Mouse (Mus musculus) embryonic fibroblast, embryonic 13.5 days (primary cell): ENCODE measurements around the gene BC051019. TPM values are rescaled to one million over a fixed set of nuclear protein-coding genes. Genes with fewer than 3 reads are reported as not detected.
A peak's percentile ranks its signal among the peaks of the same experiment; 100 is the strongest.

Experiments used
- H3K27ac ChIP-seq: 2 replicates; pipeline ENCODE4 v1.5.1; 2012; ENCODE audit warnings: low read length, control low read depth, inconsistent platforms; ENCODE audit not compliant: insufficient read depth
- H3K4me1 ChIP-seq: 2 replicates; pipeline ENCODE4 v1.6.1; 2011; ENCODE audit warnings: low read length; ENCODE audit not compliant: control insufficient read depth, insufficient read depth
- H3K4me3 ChIP-seq: 2 replicates; pipeline ENCODE4 v1.5.1; 2011; ENCODE audit warnings: mild to moderate bottlenecking, control low read depth, low read length; ENCODE audit not compliant: insufficient read depth
- CTCF ChIP-seq: IDR thresholded peaks from 2 replicates; pipeline ENCODE4 v1.5.1; 2011; ENCODE audit warnings: mild to moderate bottlenecking, control low read depth, low read length, moderate library complexity, borderline replicate concordance; ENCODE audit not compliant: insufficient read depth
- POLR2A ChIP-seq: IDR thresholded peaks from 2 replicates; pipeline ENCODE4 v1.6.1; 2011; ENCODE audit warnings: low read depth, mild to moderate bottlenecking, control low read depth, low read length, moderate library complexity
- polyA plus RNA-seq: library from polyadenylated mRNA; stranded (reverse); fragments of >200 nt; gene quantifications from 2 replicates; pipeline ENCODE4 v1.2.4, GENCODE M21; 2011; ENCODE audit warnings: low read depth; ENCODE audit not compliant: missing spikeins, insufficient read length

Gene BC051019
- polyA plus RNA-seq, 1 experiment, result not detected

DNA sequence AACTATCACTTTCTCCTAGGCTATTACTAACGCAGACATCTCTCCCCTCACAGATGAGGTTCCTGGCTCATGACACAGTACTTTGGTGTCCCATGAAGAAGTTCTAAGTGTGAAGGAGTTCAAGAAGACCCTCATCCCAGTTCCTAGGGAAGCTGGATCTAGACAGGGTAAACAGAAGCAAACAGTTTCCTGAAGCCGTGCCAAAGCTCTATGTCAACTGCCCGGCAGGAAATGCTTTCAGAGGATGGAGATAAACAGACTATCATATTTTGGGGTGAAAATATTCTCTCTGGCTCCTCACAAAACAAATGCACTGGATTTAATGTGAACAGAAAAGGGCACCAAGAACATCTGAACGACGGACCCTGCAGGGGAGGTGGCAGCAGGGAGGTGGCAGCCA is 32.7 kb downstream of the BC051019 start:
- Histone ChIP-seq H3K4me3 (no peak overlapping the region), H3K4me1 (peaks cover 1% of the 10 kb centered on the region; the same call in 1 of the 2 replicates), H3K27ac (no peak overlapping the region)
- TF ChIP-seq CTCF (no peak), POLR2A (no peak)

DNA sequence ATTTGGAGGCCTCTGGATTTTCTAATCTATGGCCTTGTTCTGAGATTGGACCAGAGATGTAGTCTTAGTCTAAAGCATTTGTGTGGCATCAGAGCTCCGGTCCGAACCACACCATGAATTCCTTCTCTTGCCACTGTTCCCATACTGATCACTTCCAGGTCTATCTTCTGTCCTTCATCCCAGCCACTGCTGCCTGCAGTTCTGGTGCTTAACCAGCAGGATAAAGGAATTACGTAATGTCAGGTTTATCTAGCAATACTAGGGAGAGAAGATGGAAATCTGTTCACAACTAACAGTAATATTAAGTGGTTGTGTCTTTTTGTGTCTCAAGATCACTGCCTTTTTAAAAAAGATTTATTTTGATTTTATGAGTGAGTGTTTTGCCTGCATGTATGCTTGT is 33.5 kb downstream of the BC051019 start:
- TF ChIP-seq POLR2A, result no peak
- no peak for TF ChIP-seq CTCF
- Histone ChIP-seq H3K4me1 (peaks cover 2% of the 10 kb centered on the region; the same call in 1 of the 2 replicates), H3K27ac (no peak overlapping the region), H3K4me3 (no peak overlapping the region)

DNA sequence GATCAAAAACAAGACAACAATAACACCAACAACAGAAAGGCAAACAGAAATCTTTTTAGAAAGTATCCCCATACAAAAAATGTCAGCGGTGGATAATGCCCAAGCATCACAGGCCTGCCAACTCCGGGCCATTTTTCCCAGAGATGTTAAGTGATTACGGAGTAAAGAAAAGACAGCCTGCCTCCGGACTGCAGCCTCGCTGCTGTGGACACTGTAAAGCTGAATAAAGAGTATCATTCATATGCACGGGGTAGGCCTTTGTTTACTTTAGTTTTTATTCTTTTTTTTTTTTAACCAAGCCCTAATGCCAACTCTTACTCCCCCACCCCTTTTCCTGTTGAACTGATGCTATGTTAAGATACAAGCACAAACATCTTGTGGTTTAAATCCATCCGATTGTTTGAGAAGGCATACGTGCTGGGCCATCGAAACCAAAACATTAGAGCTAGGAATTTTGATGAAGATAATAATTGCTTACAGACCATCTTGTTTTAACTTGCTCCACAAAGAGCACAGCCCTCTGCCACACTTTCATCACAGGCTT is 37.0 kb downstream of the BC051019 start:
- Histone ChIP-seq H3K27ac (no peak overlapping the region), H3K4me1 (peaks cover 2% of the 10 kb centered on the region; the same call in 1 of the 2 replicates), H3K4me3 (no peak overlapping the region)
- TF ChIP-seq CTCF (no peak), POLR2A (no peak)

DNA sequence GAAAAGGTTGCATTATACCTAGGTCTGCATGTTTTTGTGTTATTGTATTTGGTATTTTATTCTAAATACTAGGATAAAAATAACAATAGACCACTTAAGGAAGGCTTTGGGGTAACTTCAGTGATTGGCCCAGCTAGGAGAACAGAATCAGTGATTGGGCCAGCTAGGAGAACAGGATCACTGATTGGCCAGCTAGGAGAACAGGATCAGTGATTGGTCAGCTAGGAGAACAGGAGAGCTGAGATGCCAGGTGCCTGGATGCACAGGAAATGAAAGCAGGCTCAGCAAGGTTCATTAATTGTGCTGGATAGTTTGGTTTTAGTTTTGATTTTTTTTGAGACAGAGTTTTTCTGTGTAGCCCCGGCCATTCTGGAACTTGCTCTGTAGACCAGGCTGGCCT is 42.8 kb downstream of the BC051019 start:
- Histone ChIP-seq H3K4me3 (no peak overlapping the region), H3K4me1 (0 out of 2 replicates have a peak, but pooled peaks cover 4% of the 10 kb centered on the region), H3K27ac (no peak overlapping the region)
- no peak for TF ChIP-seq CTCF
- no peak for TF ChIP-seq POLR2A

DNA sequence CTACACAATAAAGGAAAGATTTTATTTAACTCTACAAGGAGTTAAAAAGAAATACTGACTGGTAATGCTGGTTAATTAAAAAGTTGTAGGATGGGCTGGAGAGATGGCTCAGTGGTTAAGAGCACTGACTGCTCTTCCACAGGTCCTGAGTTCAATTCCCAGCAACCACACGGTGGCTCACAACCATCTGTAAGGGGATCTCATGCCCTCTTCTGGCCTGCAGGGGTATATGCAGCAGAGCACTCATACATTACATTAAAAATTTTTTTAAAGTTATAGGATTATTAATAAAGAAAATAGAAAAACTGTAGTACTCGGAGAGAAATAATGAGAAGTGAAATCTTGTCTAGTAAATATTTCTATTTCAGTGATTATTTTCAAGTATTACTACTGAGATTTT is 43.4 kb downstream of the BC051019 start:
- H3K4me3 ChIP-seq, result no peak overlapping the region
- H3K4me1 ChIP-seq, result 0 out of 2 replicates have a peak, but pooled peaks cover 3% of the 10 kb centered on the region
- TF ChIP-seq POLR2A (no peak), CTCF (no peak)
- H3K27ac ChIP-seq, result no peak overlapping the region

DNA sequence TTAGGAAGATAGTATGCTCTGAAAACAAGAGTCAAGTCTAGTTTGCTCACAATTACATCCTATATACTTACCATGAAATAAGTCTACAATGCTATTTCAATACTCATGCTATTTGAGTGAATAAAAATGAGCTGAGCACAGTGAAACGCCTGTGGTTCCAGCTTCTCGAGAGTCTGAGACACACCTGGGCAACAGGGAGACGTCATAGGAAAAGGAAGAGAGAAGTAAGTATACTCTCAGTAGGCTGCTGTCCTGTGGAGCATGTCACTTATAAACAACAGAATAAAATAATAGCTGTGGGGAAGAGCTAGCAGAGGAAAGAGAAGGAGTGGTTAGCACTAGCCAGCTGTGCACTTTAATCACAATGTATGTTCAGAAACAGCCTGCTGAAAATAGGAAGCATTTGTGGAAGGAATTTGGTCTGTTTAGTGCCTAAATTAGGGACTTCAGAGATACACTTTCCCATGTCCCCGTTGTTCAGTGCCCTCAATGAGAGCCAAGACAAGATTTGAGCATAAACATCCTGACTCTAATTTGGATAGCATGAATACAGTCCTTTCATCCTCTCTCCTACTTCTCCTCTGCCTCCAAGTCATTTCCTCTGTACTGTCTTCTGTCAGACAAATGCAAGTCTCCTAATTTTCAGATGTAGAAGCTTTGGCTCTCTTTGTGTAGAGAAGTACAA is 48.6 kb downstream of the BC051019 start:
- Histone ChIP-seq H3K4me3 (no peak overlapping the region), H3K27ac (no peak overlapping the region), H3K4me1 (peaks cover 9% of the 10 kb centered on the region)
- TF ChIP-seq CTCF (no peak), POLR2A (no peak)

DNA sequence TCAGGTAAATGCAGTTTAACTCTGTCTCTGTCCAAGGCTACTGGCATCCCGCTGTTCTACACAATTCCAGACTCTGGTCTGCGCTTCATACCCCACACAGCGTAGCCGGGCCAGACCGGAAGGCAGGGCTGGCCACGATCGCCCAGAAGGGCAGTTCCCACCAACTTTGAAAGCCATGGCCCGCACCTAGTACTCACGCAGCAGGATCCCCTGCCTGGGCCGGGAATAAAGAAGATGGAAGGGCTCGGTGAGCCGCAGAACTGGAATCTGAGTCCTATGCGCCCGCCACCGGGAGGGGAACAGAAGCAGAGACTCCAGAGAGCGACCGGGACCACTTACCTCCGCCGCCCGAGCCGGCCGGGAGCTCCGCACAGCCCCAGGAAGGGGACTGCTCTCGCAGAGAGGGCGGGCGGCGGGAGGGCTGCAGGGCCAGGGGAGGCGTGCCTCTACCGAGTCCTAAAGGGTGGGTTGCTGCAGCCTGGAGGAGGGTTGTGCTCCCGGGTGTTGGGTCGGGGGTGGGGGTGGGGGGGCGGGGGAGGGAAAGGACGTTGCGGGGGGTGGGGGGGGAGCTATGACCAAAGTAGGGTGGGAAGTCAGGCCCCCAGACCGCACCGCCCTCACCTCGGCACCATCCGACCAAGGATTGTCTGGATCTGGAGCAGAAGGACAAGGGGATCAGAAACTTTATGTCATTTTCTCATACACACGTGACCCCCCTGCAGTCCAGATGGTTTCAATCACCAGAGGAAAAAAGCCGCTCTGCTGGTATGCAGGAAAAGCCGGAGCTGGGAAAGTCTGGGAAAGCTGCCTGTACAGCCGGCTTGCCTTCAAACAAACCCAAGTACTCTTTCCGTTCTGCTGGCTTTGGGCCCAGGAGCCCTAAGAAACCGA is 51.8 kb downstream of the BC051019 start:
- Histone ChIP-seq H3K27ac (peak overlapping the region; percentile 94), H3K4me3 (peak overlapping the region; percentile 74), H3K4me1 (peaks cover 13% of the 10 kb centered on the region)
- peak; percentile 76 for TF ChIP-seq POLR2A
- no peak for TF ChIP-seq CTCF

DNA sequence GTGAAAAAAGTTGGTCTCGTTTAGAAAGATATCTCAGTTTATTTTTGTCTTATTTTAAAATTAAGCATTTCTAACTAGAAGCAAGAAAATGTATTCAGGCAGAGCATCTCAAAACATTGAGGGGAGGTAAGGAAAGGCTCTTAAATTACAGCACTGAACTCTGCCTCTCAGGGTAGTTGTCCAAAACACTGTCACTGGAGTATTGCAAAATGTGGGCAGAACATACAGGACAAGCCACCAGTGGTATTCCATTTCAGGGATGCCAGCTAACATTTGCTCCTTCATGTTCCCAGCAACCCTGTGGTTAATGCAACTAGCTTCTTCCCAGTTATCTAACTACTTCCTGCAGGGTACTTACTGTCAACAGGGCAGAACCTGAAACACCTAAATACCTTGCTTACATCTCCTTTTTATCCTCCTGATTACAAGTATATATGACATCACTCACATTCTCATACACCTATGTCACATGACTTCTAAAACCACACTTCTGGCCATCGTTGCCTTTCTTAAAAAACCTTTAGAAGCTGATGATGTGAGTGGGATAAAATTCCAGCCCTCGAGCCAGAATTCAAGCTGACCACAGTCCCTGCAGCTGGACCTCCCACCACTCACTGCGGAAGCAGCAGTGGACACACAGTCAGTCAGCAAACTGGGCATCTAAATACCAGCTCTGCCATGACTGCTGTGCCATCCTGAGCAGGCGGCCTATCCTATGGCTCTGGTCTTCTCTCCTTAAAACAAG is 54.1 kb downstream of the BC051019 start:
- Histone ChIP-seq H3K4me3 (peak overlapping the region; percentile 50), H3K4me1 (peaks cover 13% of the 10 kb centered on the region), H3K27ac (peak overlapping the region; percentile 28; the same call in 1 of the 2 replicates)
- TF ChIP-seq POLR2A (no peak; the same call in 1 of the 2 replicates), CTCF (no peak)

DNA sequence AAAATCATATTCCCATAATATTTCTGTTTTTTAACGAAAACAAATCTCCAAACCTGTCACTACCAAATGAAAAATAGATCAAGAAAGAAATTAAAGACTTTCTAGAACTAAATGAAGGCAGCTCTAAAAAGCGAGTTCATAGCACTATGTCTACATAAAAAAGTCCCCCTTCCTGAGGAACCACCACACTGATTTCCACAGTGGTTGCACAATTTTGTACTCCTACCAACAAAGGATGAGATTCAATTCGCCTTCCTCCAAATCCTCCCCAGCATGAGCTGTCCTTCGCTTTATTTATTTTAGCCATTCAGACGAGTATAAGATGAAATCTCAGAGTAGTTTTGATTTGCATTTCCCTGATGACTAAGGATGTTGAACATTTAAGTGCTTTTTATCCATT is 57.0 kb downstream of the BC051019 start:
- H3K4me3 ChIP-seq, result no peak overlapping the region
- peaks cover 8% of the 10 kb centered on the region for H3K4me1 ChIP-seq
- H3K27ac ChIP-seq, result peak overlapping the region; percentile 22; the same call in 1 of the 2 replicates
- TF ChIP-seq CTCF (no peak), POLR2A (no peak)
